Mouse (Mus musculus) neural tube, embryonic 14.5 days (tissue): ENCODE measurements around the gene Stau1. TPM values are rescaled to one million over a fixed set of nuclear protein-coding genes. Genes with fewer than 3 reads are reported as not detected.

ENCODE experiments used
- ATAC-seq: fragments of 200-750 bp; cut with Nextera tagmentation; 2 replicates; pipeline ENCODE4 v1.8.0; 2017; ENCODE audit warnings: low read depth, mild to moderate bottlenecking, moderate TSS enrichment, moderate library complexity
- H3K27ac ChIP-seq: fragments of 300-500 bp; sonication (generic); 2 replicates; pipeline ENCODE4 v1.5.1; 2014; ENCODE audit warnings: low read depth, mild to moderate bottlenecking, control low read depth, low read length, moderate library complexity, mixed read lengths
- H3K27me3 ChIP-seq: fragments of 300-500 bp; sonication (generic); 2 replicates; pipeline ENCODE4 v1.6.1; 2014; ENCODE audit warnings: low read length; ENCODE audit not compliant: control insufficient read depth, insufficient read depth
- H3K36me3 ChIP-seq: fragments of 300-500 bp; sonication (generic); 2 replicates; pipeline ENCODE4 v1.6.1; 2014; ENCODE audit warnings: low read length, mixed read lengths; ENCODE audit not compliant: control insufficient read depth, insufficient read depth
- H3K4me1 ChIP-seq: fragments of 300-500 bp; sonication (generic); 2 replicates; pipeline ENCODE4 v1.6.1; 2014; ENCODE audit warnings: low read length; ENCODE audit not compliant: control insufficient read depth, insufficient read depth
- H3K4me2 ChIP-seq: fragments of 300-500 bp; sonication (generic); 2 replicates; pipeline ENCODE4 v1.6.1; 2014; ENCODE audit warnings: mild to moderate bottlenecking, low read depth, low read length, control low read depth
- H3K4me3 ChIP-seq: fragments of 300-500 bp; sonication (generic); 2 replicates; pipeline ENCODE4 v1.5.1; 2014; ENCODE audit warnings: low read depth, low read length, control low read depth, mixed read lengths
- H3K9ac ChIP-seq: fragments of 300-500 bp; sonication (generic); replicated peaks from 2 replicates; pipeline ENCODE4 v1.6.1; 2014; ENCODE audit warnings: low read depth, mild to moderate bottlenecking, control low read depth, low read length, mixed read lengths
- H3K9me3 ChIP-seq: fragments of 300-500 bp; sonication (generic); 2 replicates; pipeline ENCODE4 v1.6.1; 2016; ENCODE audit warnings: low read length; ENCODE audit not compliant: control insufficient read depth
- WGBS: fragments of 180-500 bp; shearing (Covaris S2); extraction: QIAGEN DNeasy Blood & Tissue Kit; methylation state at CpG from one replicate; pipeline ENCODE4 v1.1.7; 2014; 5-methylcytosine and 5-hydroxymethylcytosine counted together
- polyA plus RNA-seq: library from polyadenylated mRNA; unstranded; fragments of >200 nt; fragmentation: Nextera tagmentation; extraction: Ambion mirVana; gene quantifications from 2 replicates; pipeline ENCODE4 v1.2.1, GENCODE M21; 2014

Gene Stau1
- polyA plus RNA-seq, 1 experiment from 2014 or later = 104 TPM

GRCm38 (mm10) chr2:166906523-166907182 lies 89.4 kb downstream of the Stau1 start:
- H3K27me3 ChIP-seq = no peaks in the 10 kb centered on the region
- no peaks in the 10 kb centered on the region for H3K36me3 ChIP-seq
- H3K4me1 ChIP-seq = peaks cover 9% of the 10 kb centered on the region
- H3K27ac ChIP-seq = peak overlapping the region; percentile 95
- peak overlapping the region; percentile 69 for H3K4me3 ChIP-seq
- H3K4me2 ChIP-seq = peak overlapping the region; percentile 95
- H3K9me3 ChIP-seq = no peaks in the 10 kb centered on the region
- H3K9ac ChIP-seq = peak overlapping the region; percentile 79
- WGBS = under 1% methylated on average over 28 of the region's 28 CpGs
- peak; percentile 36 for ATAC-seq

- H3K4me3 ChIP-seq = peak within 1 kb of the TSS; percentile 69
- no peaks in the 10 kb centered on the region for H3K9me3 ChIP-seq
- H3K4me2 ChIP-seq = peak within 1 kb of the TSS; percentile 95
- no peaks in the 10 kb centered on the region for H3K27me3 ChIP-seq
- peak within 1 kb of the TSS; percentile 95 for H3K27ac ChIP-seq
- under 1% methylated on average over 79 of the region's 80 CpGs for WGBS
- peak; percentile 96 for ATAC-seq
- H3K36me3 ChIP-seq = no peaks in the 10 kb centered on the region
- peaks cover 9% of the 10 kb centered on the region for H3K4me1 ChIP-seq
- H3K9ac ChIP-seq = peak within 1 kb of the TSS; percentile 79
Measured at GRCm38 (mm10) chr2:166905711-166906522, 90.2 kb downstream of the Stau1 start, which contains the start of gene Cse1l. Gene Cse1l, plus strand, starts transcription at chr2:166906040.

- Histone ChIP-seq H3K9ac (no peak overlapping the region), H3K4me3 (no peak overlapping the region), H3K4me2 (no peak overlapping the region), H3K9me3 (no peaks in the 10 kb centered on the region), H3K4me1 (peaks cover 9% of the 10 kb centered on the region), H3K27ac (no peak overlapping the region), H3K36me3 (no peaks in the 10 kb centered on the region), H3K27me3 (no peaks in the 10 kb centered on the region)
- WGBS = 95% methylated on average over 6 of the region's 6 CpGs
- ATAC-seq = no peak
Measured at GRCm38 (mm10) chr2:166903719-166904282, 92.3 kb downstream of the Stau1 start.

- no peaks in the 10 kb centered on the region for H3K27me3 ChIP-seq
- ATAC-seq = no peak
- no peak overlapping the region for H3K9ac ChIP-seq
- H3K4me2 ChIP-seq = no peak overlapping the region
- H3K36me3 ChIP-seq = no peaks in the 10 kb centered on the region
- WGBS = 85% methylated on average over 8 of the region's 8 CpGs
- H3K27ac ChIP-seq = no peak overlapping the region
- no peak overlapping the region for H3K4me3 ChIP-seq
- H3K9me3 ChIP-seq = no peaks in the 10 kb centered on the region
- no peaks in the 10 kb centered on the region for H3K4me1 ChIP-seq
Measured at GRCm38 (mm10) chr2:166900792-166901505, 95.2 kb downstream of the Stau1 start.

GRCm38 (mm10) chr2:166899746-166900145 lies 96.4 kb downstream of the Stau1 start:
- Histone ChIP-seq H3K27ac (no peak overlapping the region), H3K27me3 (no peaks in the 10 kb centered on the region), H3K36me3 (0 out of 2 replicates have a peak, but pooled peaks cover 2% of the 10 kb centered on the region), H3K4me2 (no peak overlapping the region), H3K4me1 (no peaks in the 10 kb centered on the region), H3K9ac (no peak overlapping the region), H3K9me3 (no peaks in the 10 kb centered on the region), H3K4me3 (no peak overlapping the region)
- WGBS = 76% methylated on average over 3 of the region's 3 CpGs
- ATAC-seq = no peak

- no peak for ATAC-seq
- H3K27ac ChIP-seq = no peak overlapping the region
- 0 out of 2 replicates have a peak, but pooled peaks cover 3% of the 10 kb centered on the region for H3K36me3 ChIP-seq
- H3K4me2 ChIP-seq = no peak overlapping the region
- no peak overlapping the region for H3K9ac ChIP-seq
- no peaks in the 10 kb centered on the region for H3K4me1 ChIP-seq
- 85% methylated on average over 2 of the region's 2 CpGs for WGBS
- H3K27me3 ChIP-seq = no peaks in the 10 kb centered on the region
- no peak overlapping the region for H3K4me3 ChIP-seq
- no peaks in the 10 kb centered on the region for H3K9me3 ChIP-seq
Measured at GRCm38 (mm10) chr2:166899161-166899560, 96.9 kb downstream of the Stau1 start.

Other genes with a start within 250 kb of the Stau1 start
- 9.4 and 9.8 TPM in 2 replicates for gene Trp53rkb, start 203.8 kb downstream of the Stau1 start, polyA plus RNA-seq
- 5.6 and 8.0 TPM in 2 replicates for gene Arfgef2, start 190.7 kb downstream of the Stau1 start, polyA plus RNA-seq
- gene Cse1l, start 90.3 kb downstream of the Stau1 start, polyA plus RNA-seq = 117 and 121 TPM in 2 replicates
- gene Ddx27, start 18.9 kb upstream of the Stau1 start, polyA plus RNA-seq = 28.8 and 33.9 TPM in 2 replicates
- 8.3 and 11.1 TPM in 2 replicates for gene Znfx1, start 66.7 kb upstream of the Stau1 start, polyA plus RNA-seq
- 4.9 and 5.4 TPM in 2 replicates for gene Kcnb1, start 193.9 kb upstream of the Stau1 start, polyA plus RNA-seq
- 1.9 and 5.9 TPM in 2 replicates for gene Ptgis, start 244.3 kb upstream of the Stau1 start, polyA plus RNA-seq